Mouse (Mus musculus) bone marrow, adult 2 months (tissue): Measurements from ENCODE around the gene Sun1. TPM values are rescaled to one million over a fixed set of nuclear protein-coding genes. Genes with fewer than 3 reads are reported as not detected.

Experiments used
- H3K27ac ChIP-seq: fragments of 200-500 bp; 2 replicates; pipeline ENCODE4 v1.5.1; 2012; ENCODE audit warnings: low read depth, mild to moderate bottlenecking, control low read depth, inconsistent platforms, low read length; ENCODE audit not compliant: control insufficient read depth, poor library complexity, insufficient read depth
- H3K4me1 ChIP-seq: fragments of 200-500 bp; 2 replicates; pipeline ENCODE4 v1.6.1; 2011; ENCODE audit warnings: low read length; ENCODE audit not compliant: control insufficient read depth, insufficient read depth
- H3K4me3 ChIP-seq: fragments of 200-500 bp; replicated peaks from 2 replicates; pipeline ENCODE3; 2011; ENCODE audit warnings: mild to moderate bottlenecking, low read depth, low read length, control low read depth; ENCODE audit not compliant: control insufficient read depth
- CTCF ChIP-seq: fragments of 200-500 bp; IDR thresholded peaks from 2 replicates; pipeline ENCODE4 v1.5.1; 2011; ENCODE audit warnings: low read length, control low read depth; ENCODE audit not compliant: control insufficient read depth, insufficient read depth
- POLR2A ChIP-seq: fragments of 200-500 bp; IDR thresholded peaks from 2 replicates; pipeline ENCODE4 v1.6.1; 2011; ENCODE audit warnings: low read depth, mild to moderate bottlenecking, control low read depth, low read length, borderline replicate concordance; ENCODE audit not compliant: control insufficient read depth
- WGBS: fragments of 180-500 bp; shearing (Covaris S2); methylation state at CpG from one replicate; pipeline ENCODE4 v1.1.7; 2018; 5-methylcytosine and 5-hydroxymethylcytosine counted together
- polyA plus RNA-seq: library from polyadenylated mRNA; stranded (reverse); fragments of >200 nt; gene quantifications from 2 replicates; pipeline ENCODE4 v1.2.4, GENCODE M21; 2011; ENCODE audit warnings: low replicate concordance; ENCODE audit not compliant: missing spikeins, insufficient read depth, insufficient read length

Sun1 gene
- polyA plus RNA-seq, 1 experiment = 26.5 TPM

GRCm38 (mm10) chr5:139271994-139272554 is 71.6 kb downstream of the Sun1 start:
- WGBS = 79% methylated on average over 8 of the region's 8 CpGs
- Histone ChIP-seq H3K4me3 (no peak overlapping the region), H3K4me1 (no peaks in the 10 kb centered on the region), H3K27ac (no peak overlapping the region)
- no peak for TF ChIP-seq POLR2A
- TF ChIP-seq CTCF = no peak

GRCm38 (mm10) chr5:139277287-139277686 is 76.8 kb downstream of the Sun1 start:
- Histone ChIP-seq H3K4me1 (no peaks in the 10 kb centered on the region), H3K27ac (no peak overlapping the region), H3K4me3 (no peak overlapping the region)
- 66% methylated on average over 8 of the region's 8 CpGs for WGBS
- TF ChIP-seq POLR2A = no peak

- Histone ChIP-seq H3K27ac (no peak overlapping the region), H3K4me3 (no peak overlapping the region), H3K4me1 (peaks cover 14% of the 10 kb centered on the region)
- TF ChIP-seq POLR2A (no peak), CTCF (no peak)
- WGBS = 66% methylated on average over 11 of the region's 11 CpGs
Measured at GRCm38 (mm10) chr5:139281373-139282112, 81.1 kb downstream of the Sun1 start.

- TF ChIP-seq CTCF (peak; percentile 98), POLR2A (no peak)
- 5% methylated on average over 15 of the region's 15 CpGs for WGBS
Measured at GRCm38 (mm10) chr5:139282191-139282590, 81.8 kb downstream of the Sun1 start.

GRCm38 (mm10) chr5:139283460-139284180 is 83.2 kb downstream of the Sun1 start:
- TF ChIP-seq POLR2A (no peak), CTCF (no peak)
- Histone ChIP-seq H3K4me1 (peaks cover 19% of the 10 kb centered on the region), H3K4me3 (no peak overlapping the region), H3K27ac (no peak overlapping the region; the same call in 1 of the 2 replicates)
- 91% methylated on average over 14 of the region's 14 CpGs for WGBS

More at GRCm38 (mm10) chr5:139282191-139282590, 81.8 kb downstream of the Sun1 start:
- H3K4me1 ChIP-seq = peaks cover 17% of the 10 kb centered on the region
- H3K27ac ChIP-seq = no peak overlapping the region
- no peak overlapping the region for H3K4me3 ChIP-seq

- TF ChIP-seq CTCF (no peak), POLR2A (no peak)
- peak overlapping the region; percentile 97 for H3K27ac ChIP-seq
Measured at GRCm38 (mm10) chr5:139285383-139286067, 85.1 kb downstream of the Sun1 start.

DNA sequence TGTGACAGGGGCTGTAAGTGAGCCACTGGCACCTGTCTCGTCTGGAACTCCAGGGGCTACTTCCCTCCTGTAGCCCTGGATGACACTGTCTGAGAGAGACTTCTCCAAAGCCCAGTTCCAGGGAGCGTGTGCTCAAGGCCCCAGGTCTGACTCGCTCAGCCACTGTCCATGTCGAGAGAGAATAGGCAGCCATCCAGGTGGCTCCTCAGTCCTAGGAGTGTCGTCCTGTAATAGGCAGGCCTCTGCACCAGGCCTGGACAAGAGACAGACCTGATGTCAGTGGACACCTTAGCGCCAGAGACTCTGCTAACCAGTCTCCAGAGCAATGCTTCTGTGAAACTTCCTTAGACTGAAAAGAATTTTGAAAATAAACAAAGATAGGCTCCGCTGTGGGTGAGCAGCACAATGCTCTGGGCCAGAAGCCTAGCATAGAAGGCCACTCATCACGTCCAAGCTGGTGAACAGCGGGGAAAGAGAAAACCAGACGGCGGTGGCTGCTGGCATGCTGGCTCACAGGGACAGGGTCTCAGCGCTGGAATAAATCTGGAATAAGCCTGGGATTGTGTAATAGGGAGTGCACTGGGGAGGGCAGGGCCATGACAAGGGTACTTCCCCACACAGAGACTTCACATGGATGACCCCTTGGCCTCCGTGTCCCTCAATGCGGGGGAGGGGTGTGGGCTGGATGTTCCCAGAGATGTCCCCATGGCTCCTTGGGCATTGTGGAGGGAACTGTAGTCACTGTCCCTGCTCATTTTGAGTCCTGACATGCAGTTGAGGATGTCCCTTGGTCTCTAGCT is 85.9 kb downstream of the Sun1 start:
- 50% methylated on average over 14 of the region's 14 CpGs for WGBS
- TF ChIP-seq POLR2A (no peak), CTCF (no peak)
- Histone ChIP-seq H3K4me3 (no peak overlapping the region), H3K27ac (peak overlapping the region; percentile 97), H3K4me1 (peaks cover 22% of the 10 kb centered on the region)

More at GRCm38 (mm10) chr5:139285383-139286067, 85.1 kb downstream of the Sun1 start:
- WGBS = 29% methylated on average over 8 of the region's 8 CpGs
- Histone ChIP-seq H3K4me3 (no peak overlapping the region), H3K4me1 (peaks cover 20% of the 10 kb centered on the region)
